Mouse (Mus musculus) heart, postnatal 4 days (tissue): Measurements from ENCODE around the gene Gpr119. TPM values are rescaled to one million over a fixed set of nuclear protein-coding genes. Genes with fewer than 3 reads are reported as not detected.

Source experiments
- DNase-seq: peaks from one replicate; pipeline ENCODE4 v3.0.0; 2021
- microRNA-seq, 2 experiments: library from miRNA; unstranded; fragments of <30 nt; microRNA quantifications; one replicate each; pipeline ENCODE4 v1.2.0; 2021 to 2022
- total RNA-seq, 2 experiments: library from RNA; stranded (reverse); gene quantifications; 2 replicates each; pipeline ENCODE4 v1.2.3; 2021

The Gpr119 gene
- not detected for total RNA-seq

- DNase-seq, result peak; percentile 22
Observed at GRCm38 (mm10) chrX:48674171-48674570, at the start of gene Gpr119. TSS of gene Gpr119 (minus strand) at chrX:48674478.

GRCm38 (mm10) chrX:48712846-48713245 lies 38.6 kb upstream of the Gpr119 start:
- DNase-seq, result no peak

- DNase-seq, result no peak
Observed at GRCm38 (mm10) chrX:48709701-48710100, 35.4 kb upstream of the Gpr119 start.

- DNase-seq, result peak; percentile 90
Observed at GRCm38 (mm10) chrX:48694864-48695371, 20.6 kb upstream of the Gpr119 start, which contains the start of gene Rbmx2. TSS of gene Rbmx2 (plus strand) at chrX:48695004.

- no peak for DNase-seq
Observed at GRCm38 (mm10) chrX:48694460-48694859, 20.2 kb upstream of the Gpr119 start.

GRCm38 (mm10) chrX:48683857-48684256 lies 9.6 kb upstream of the Gpr119 start:
- DNase-seq, result no peak

GRCm38 (mm10) chrX:48683451-48683850 lies 9.2 kb upstream of the Gpr119 start:
- peak; percentile 58 for DNase-seq

- no peak for DNase-seq
Observed at GRCm38 (mm10) chrX:48671714-48672113, 2.6 kb downstream of the Gpr119 start.

GRCm38 (mm10) chrX:48669588-48669987 lies 4.7 kb downstream of the Gpr119 start:
- DNase-seq, result peak; percentile 7

- no peak for DNase-seq
Observed at GRCm38 (mm10) chrX:48666807-48667206, 7.5 kb downstream of the Gpr119 start.

- peak; percentile 33 for DNase-seq
Observed at GRCm38 (mm10) chrX:48644122-48644521, 30.2 kb downstream of the Gpr119 start.

- DNase-seq, result no peak
Observed at GRCm38 (mm10) chrX:48637032-48637431, 37.2 kb downstream of the Gpr119 start.

- DNase-seq, result no peak
Observed at GRCm38 (mm10) chrX:48624054-48624420, 50.2 kb downstream of the Gpr119 start.

- DNase-seq, result peak; percentile 76
Observed at GRCm38 (mm10) chrX:48623379-48624053, 50.8 kb downstream of the Gpr119 start, which contains the start of gene Slc25a14. TSS of gene Slc25a14 (plus strand) at chrX:48623413.

- DNase-seq, result no peak
Observed at GRCm38 (mm10) chrX:48623049-48623378, 51.3 kb downstream of the Gpr119 start.

Small RNAs within 50 kb of the gene (microRNA-seq; reads per million reads assigned to microRNA genes)
- 0 reads per million in 2 experiments for gene Gm27828

Other genes with a start within 250 kb of the Gpr119 start
- gene Elf4, start 211.3 kb downstream of the Gpr119 start, total RNA-seq, result 10 to 100 TPM; 25.7 to 32.4 TPM
- 10 to 100 TPM; 97.9 TPM for gene Aifm1, start 160.9 kb downstream of the Gpr119 start, total RNA-seq
- gene Rab33a, start 155.2 kb downstream of the Gpr119 start, total RNA-seq, result 1 to 10 TPM; 1.1 to 1.6 TPM
- 10 to 100 TPM; 14.4 to 16.8 TPM for gene Zfp280c, start 80.0 kb downstream of the Gpr119 start, total RNA-seq
- gene Slc25a14, start 51.1 kb downstream of the Gpr119 start, total RNA-seq, result 1 to 10 TPM; 3.9 to 4.2 TPM
- gene Rbmx2, start 20.5 kb upstream of the Gpr119 start, total RNA-seq, result 1 to 10 TPM; 6.4 to 6.9 TPM
- not detected for gene Gm595, start 203.2 kb upstream of the Gpr119 start, total RNA-seq